Mouse (Mus musculus) embryo, embryonic 11 days (tissue): ENCODE measurements around the gene Nmt2.

Source experiments
- DNase-seq: peaks from one replicate; pipeline ENCODE4 v3.0.0-alpha.2; 2015

Gene Nmt2

DNA sequence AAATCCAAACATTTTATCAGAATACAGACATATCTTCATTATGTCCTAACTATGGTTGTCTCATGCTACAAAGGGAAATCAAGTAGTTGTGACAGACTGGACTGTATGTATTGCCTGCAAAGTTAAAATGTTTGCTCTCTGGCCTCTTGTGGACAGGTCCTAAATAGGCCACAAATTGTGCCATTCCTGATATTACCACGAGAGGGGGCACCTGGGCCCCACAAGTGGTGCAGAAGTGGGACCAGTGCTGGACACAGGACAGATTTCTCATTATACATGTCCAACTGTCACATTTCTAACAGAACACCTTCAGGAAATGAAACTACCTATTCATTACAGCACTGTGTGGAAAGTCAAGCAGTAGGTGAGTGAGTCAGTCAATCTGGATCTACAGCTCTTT lies 43.3 kb downstream of the Nmt2 start:
- DNase-seq = peak; percentile 66

GRCm38 (mm10) chr2:3331071-3331703 lies 47.2 kb downstream of the Nmt2 start:
- DNase-seq = no peak

DNA sequence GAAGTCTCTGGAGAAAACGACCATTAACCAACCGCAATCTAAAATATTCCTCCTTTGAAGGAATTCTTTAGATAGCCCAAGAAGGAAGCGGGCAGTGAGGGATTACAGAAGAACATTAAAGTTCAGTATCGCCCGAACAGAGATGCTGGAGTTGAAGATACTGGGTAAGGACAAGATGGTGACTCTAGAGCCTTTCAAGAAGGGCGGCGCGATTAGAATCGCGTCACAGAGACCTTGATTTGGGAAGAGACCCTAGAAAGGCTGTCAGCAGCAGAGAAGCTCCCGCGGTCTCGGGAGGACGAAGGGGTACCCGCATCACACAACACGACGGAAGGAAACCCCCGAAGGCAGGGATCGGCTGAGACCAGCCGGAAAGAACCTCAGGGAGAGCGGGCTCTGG lies 48.0 kb downstream of the Nmt2 start:
- no peak for DNase-seq

GRCm38 (mm10) chr2:3332484-3333242 lies 48.7 kb downstream of the Nmt2 start, which contains the start of gene Rpp38:
Gene Rpp38, minus strand, starts transcription at chr2:3332643.
- peak; percentile 96 for DNase-seq

DNA sequence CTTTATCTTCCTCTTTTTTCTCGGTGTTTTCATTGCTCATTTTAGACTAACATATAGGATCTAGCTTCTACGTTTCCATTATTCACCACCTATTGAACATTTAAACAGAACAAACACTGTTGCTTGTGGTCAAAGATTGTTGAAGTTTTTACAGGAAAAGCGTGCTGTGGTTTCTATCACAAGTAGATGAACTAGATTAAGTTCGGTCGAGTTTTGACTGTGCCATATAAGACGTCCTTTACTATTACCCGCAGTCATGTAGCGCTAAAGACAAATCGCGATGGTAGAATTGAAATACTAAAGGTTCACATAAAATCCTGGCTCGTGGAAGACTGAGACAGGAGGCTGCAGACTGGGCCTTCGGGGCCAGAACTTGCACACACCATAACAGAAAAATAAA lies 49.7 kb downstream of the Nmt2 start:
- DNase-seq = no peak

DNA sequence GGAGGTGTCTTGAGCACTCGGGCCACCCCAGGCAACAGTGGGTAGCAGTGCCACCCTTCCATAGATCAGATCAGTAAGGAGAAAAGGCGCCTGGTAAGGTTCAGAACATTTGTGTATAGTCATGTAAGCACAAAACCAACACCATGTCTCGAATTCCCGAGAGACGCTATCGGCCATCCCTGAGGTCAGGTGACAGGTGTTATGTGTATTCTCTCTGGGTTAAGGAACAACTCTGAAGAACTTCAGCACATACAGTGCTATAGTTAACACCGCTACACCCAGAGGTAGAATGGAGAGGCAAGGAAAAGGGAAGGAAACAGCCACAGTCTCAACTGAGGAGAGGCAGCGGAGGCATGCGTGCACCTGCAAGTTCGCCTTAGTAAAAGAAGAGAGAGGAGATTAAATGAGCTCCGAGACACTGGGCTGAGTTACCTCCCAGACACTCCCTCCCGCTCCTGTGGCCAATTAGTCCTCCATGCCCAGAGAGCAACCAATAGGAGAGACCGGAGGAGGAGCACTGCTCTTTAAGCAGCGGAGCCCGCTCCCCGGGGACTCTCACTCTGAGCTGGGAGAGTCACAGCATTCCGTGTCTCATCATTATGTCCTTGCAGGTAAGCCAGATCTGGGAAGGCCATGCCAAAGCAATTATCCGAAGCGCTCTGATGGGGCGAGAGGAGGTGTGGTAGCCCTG lies 51.7 kb downstream of the Nmt2 start, which contains the start of gene Acbd7:
Gene Acbd7 (plus strand): TSS at position 558 of the 691 bp plus-strand sequence.
- DNase-seq = peak; percentile 73

GRCm38 (mm10) chr2:3348422-3348821 lies 64.4 kb downstream of the Nmt2 start:
- no peak for DNase-seq

DNA sequence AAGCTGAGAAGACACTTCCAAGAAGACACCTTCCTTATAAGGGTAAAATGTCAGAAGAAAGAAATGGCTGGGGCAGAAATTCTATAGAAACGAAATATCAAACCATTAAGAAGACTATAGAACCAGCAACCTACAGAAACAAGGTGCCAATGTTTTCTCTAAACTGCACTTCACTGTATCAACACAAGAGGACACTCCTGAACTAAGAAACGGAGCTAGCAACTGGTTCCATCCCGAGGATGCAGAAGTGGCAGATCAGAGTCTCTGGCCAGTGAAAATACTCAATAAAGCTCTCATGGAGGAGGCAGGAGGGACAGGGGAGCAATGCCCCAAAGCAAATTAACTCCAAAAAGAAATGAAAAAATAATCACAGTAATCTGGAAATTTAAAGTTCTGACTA lies 64.9 kb downstream of the Nmt2 start:
- DNase-seq = peak; percentile 56

DNA sequence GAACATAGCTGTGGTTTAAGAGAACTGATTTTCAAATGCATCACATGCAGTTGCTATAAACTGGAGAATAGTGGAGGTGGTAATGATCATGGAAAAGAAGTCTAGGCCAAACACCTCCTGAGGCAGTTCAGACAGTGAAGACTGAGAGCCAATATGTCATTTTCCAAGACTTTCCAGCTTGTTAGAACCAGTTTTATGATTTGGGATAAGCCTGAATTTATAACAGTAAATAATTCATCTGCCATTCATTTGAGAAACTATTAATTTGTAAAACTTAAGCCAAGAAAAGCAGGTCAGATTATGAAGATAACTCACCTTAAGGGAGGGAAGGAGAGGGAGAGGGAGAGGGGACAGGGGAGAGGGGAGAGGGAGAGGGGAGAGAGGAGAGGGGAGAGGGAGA lies 69.1 kb downstream of the Nmt2 start:
- no peak for DNase-seq

GRCm38 (mm10) chr2:3355793-3356192 lies 71.8 kb downstream of the Nmt2 start:
- DNase-seq = no peak

DNA sequence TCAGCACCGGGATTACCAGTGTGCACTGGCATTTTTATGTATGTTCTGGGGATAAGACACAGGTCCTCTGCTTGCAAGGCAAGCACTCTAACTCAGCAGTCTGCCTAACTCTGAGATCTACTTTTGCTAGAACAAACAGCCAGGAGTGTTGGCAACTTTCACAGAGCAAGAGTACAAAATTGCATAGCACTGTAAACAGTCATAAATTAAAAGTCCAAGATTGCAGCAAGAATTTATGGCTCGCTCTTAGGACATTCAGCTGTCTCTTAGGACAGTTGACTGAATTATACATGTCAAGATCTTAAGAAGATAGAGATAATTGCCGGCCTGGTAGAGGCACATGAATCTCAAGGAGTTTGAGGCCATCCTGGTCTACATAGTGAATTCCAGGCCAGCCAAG lies 72.3 kb downstream of the Nmt2 start:
- no peak for DNase-seq

GRCm38 (mm10) chr2:3357887-3358286 lies 73.9 kb downstream of the Nmt2 start:
- DNase-seq = no peak

DNA sequence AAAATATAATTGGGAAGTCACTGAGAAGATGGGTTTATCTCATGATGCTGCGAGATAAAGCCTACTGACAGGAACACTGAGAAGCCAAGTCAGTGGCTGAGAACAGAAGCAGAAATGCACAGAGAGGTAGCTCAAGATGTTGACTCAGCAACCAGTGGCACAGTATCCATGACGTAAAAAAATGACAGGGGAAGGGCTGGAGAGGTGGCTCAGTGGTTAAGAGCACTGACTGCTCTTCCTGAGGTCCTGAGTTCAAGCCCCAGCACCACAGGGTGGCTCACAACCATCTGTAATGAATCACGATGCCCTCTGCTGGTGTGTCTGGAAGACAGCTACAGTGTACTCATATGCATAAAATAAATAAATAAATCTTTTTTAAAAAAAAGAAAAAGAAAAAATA lies 77.1 kb downstream of the Nmt2 start:
- no peak for DNase-seq

DNA sequence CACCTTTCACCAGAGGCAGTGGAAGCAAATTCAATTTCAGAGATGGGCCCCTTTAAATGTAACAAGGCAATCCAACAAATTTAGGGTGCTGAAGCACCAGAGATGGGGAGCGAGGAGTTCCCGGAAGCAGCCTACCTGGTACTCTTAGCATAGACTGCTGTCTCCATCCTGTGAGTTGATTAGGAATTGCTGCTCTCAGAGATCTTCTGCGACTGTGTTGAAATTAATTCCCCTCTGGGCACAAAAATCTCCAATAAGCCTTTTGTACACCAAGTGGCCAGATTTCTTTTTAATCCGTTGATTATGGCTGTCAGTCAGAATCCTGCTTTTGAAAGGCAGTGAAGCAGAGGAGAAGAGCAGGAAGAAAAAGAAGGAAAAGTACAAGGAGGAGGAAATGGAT lies 81.1 kb downstream of the Nmt2 start:
- no peak for DNase-seq
